Mouse (Mus musculus): Measurements from ENCODE around the gene Amigo2. TPM values are rescaled to one million over a fixed set of nuclear protein-coding genes. Genes with fewer than 3 reads are reported as not detected.
A peak's percentile ranks its signal among the peaks of the same experiment; 100 is the strongest.

The Amigo2 gene
- 1 to 10 TPM; 1.3 to 2.1 TPM for total RNA-seq (2021)
- long read RNA-seq, experiment 1, partial matches to known transcripts = 0 of 4 reads
- long read RNA-seq, experiment 1, other reads (novel, unspliced or antisense) = 2 of 4 reads
- long read RNA-seq, experiment 2, partial matches to known transcripts = 0 of 18 reads
- long read RNA-seq, experiment 2, other reads (novel, unspliced or antisense) = 13 of 18 reads

DNA sequence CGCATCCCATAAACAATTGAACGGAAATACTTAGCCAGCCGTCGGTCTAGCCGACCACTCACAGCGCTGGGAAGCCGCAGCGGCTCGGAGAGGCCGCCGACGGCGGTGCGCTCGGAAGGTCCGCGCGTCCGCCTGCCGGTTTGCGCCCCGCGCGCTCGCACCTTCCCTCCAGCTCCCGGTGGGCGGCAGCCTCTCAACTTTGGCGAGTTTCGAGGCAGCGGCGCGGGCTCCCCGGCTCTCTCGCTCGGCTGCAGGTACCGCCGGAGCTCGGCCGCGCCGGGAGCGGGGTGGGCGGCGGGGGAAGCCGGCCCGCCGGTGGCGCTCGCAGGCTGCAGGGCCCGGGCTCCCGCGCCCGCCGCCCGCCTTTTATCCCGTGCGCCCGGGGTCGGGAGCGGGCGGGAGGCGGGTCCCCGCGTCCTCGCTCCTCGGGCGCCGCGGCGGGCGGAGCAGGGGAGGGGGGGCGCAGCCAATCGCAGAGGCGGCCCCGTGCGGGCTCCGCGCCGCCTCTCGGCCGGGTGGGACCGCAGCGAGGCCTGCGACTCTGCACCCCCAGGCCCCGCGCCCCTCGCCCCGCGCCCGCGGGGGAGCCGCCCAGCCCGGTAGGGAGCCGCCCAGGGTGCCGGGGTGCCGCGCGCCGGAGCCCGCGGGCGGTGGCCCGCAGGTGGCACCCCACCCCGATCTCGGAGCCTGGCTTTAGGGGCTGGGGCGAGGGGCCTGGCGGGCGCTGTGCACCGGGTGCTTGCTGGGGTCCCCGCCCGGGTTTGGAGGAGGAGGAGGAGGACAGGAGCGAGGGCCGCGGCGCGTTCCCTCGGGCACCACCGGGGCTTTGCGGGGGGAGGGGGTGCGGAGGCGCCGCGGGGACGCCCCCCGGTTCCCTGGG, at the start of gene Amigo2, which contains the start of gene Pced1b:
TSS of gene Amigo2 (minus strand) at position 377 of the 880 bp plus-strand sequence.
TSS of gene Pced1b (plus strand) at position 197 of the 880 bp plus-strand sequence.
- DNase-seq (ENCODE audit: low spot score) = peak; percentile 28

DNA sequence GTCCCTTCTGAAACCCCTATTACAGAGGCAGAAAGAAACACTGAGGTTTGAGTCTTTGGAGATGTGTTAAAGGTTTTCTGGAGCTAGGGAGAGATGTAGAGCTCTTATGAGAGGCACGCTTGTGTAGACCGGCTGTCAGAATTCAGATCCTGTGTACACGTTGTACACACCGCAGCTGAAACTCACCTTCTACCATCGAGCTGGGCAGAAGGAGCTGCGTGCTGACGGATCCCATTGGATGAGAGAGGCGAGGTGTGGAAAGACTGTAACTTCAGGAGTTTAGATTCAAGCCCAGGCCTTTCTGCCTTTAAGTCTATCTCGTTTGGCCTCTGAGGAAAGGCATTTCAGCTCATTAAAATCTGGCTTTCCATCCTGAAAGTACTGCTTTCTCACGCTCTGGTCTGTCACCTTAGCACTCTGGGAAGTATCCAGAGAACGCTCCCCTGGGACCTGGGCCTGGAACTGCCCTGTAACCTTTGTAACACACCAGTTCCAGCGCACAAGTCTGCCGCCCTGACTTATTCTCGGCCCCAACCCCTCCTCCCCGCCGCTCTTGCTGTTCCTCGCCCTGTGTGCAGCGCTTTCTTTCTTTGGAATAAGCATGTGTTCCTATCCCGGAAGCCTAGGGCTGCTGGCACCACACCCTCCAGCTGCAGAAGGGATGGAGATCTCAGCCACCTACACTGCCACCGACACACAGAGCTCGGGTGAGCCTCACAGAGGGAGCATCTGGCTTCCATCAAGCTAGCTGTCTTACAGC, 44.4 kb upstream of the Amigo2 start:
- peak; percentile 46 for DNase-seq (ENCODE audit: low spot score)

DNA sequence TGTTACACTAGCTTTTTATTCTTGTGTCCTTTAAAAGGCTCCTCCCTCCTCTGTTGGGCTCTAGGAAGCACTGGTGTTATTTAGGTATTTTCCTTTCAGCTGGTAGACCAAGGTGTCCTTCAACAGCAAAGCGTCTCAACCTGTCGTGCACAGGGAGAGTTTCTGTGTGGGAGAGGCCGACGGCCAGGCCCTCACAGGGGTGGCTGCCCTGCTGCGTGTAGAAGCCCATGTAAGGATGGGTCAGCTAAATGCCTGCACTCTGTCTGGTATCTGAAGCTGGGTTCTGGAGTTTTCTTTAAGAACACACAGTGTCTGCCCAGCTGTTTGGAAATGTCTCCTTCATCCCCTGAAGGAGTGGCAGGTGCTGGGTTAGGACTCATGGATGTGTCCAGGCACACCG, 43.3 kb upstream of the Amigo2 start:
- no peak for DNase-seq (ENCODE audit: low spot score)

DNA sequence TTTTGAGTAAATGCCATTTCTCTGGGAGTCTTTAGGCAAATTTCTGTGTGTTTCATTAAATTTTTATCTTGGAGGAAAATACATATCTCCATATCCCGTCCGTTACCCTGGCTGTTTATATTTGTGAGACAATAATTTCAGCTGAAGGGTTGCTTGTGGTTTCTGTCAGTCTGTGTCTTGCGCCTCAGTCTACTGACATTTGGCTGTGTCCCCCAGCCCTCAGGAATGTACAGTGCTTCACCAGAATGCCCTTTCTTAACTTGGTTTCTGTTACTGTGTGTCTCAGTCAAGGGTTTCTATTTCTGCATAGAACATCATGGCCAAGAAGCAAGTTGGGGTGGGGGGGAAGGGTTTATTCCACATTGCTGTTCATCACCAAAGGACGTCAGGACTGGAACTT, 42.1 kb upstream of the Amigo2 start:
- no peak for DNase-seq (ENCODE audit: low spot score)

DNA sequence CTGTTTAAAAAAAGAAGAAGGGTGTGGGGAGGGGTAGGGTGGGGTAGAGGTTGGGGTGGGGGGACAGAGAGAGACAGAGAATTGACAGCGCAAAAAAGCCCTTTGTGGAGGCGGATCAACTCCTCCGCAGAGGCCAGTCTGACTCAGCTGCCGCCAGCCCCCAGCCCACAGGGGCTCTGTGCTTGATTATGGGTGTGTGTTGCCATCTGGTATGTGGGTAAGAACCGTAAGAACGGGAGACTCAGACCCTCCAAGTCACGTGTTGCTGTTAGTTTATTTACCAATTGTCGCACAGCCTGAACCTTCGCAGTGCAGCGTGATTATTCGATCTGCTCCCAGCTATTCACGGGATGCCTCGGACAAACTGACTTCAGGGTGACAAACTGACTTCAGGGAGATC, 41.6 kb upstream of the Amigo2 start:
- no peak for DNase-seq (ENCODE audit: low spot score)

DNA sequence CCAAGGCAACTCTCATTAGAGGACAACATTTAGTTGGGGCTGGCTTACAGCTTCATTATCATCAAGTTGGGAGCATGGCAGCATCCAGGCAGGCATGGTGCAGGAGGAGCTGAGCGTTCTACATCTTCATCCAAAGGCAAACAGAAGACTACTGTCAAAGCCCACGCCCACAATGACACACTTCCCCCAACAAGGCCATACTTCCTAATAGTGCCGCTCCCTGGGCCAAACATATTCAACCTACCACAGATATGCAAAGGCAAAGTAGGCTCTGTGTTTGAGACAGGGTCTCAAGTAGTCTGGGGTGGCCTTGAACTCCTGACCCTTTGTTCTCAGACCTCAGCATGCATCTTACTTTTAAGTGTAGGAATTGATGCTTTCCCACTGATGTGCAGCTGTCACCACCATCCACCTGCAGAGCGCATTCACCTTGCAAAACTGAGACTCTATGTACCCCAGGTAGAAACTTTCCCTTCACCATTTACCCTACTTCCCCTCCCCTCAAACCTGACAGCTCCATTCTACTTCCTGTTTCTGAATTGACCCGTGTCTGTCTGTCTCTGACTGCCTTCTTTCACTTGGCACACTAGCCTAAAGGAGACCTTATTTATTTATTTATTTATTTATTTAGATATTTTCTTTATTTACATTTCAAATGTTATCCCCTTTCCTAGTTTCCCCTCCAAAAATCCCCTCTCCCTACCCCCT, 40.5 kb upstream of the Amigo2 start:
- DNase-seq (ENCODE audit: low spot score) = no peak

DNA sequence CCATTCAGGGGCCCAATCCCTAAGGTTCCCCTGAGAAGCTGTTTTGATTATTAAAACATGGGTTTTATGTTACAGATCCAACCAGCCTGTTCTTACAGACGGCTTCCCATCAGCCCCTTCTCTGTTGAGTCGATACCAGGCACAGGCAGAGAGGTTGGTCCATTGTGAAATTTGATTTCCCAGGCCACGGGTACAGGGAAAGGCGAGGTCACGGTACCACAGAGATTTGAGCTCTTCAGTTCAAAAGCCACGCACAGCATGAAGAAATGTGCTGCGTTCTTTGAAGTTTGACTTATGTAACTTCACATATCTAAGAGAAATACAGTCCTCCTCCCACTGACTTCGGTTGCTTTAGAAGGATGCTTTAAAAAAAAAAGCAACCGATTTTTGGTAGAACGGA, 39.6 kb upstream of the Amigo2 start:
- DNase-seq (ENCODE audit: low spot score) = no peak

DNA sequence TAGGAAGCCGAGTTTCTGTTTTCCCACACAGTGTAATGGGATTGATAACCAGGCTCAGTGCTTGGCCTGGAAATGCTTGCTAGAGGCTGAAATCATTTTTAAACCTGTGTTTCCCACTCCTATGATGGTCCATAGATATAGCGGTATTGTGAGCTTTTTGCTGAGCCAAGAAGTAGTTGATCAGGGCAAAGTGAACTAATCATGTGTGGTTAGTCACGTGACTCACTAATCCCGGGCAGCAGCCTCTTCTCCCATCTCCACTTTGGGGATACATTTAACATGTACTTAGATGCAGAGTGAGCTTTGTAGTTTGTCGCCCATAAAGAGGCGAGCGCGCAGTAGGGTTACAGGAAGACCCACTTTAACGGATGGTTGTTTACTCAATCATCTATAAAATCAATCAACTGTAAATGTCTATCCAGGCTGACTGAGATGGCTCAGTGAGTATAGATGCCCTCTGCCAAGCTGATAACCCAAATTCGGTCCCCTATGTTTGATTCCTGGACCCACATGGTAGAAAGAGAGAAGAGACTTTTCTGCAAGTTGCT, 38.7 kb upstream of the Amigo2 start:
- no peak for DNase-seq (ENCODE audit: low spot score)

DNA sequence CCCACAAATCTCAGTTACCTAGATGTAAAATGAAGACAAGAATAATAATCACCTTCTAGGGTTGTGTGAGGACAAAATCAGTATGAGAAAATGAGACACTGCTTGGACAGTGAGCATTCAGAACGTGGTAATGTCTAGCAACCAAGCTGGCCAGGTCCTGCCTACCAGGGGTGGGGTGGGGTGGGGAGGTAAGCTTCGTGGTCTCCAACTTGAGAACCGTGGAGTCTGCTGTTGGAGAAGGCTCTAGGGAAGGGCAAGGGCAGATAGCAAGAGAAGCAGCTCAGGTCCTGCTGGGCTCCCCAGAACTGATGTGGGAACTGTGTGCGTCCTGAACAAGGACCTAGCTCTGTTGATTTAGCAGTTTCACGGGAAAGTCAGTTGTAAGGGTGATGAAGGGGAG, 37.1 kb upstream of the Amigo2 start:
- no peak for DNase-seq (ENCODE audit: low spot score)

DNA sequence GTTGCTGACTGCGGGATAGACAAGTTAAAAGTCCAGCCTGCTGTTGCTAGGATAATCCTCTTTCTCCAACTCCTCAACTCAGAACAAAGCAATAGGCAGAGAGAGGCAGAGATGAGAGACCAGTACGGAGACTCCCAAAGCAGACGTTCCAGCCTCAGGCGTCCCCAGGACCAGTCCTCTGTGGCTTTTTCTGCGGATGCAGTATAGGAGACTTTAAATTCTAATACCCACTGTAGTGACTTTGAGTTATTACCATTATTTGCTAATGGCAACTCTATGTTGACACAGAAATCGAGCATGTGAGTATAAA, 35.4 kb upstream of the Amigo2 start:
- no peak for DNase-seq (ENCODE audit: low spot score)

DNA sequence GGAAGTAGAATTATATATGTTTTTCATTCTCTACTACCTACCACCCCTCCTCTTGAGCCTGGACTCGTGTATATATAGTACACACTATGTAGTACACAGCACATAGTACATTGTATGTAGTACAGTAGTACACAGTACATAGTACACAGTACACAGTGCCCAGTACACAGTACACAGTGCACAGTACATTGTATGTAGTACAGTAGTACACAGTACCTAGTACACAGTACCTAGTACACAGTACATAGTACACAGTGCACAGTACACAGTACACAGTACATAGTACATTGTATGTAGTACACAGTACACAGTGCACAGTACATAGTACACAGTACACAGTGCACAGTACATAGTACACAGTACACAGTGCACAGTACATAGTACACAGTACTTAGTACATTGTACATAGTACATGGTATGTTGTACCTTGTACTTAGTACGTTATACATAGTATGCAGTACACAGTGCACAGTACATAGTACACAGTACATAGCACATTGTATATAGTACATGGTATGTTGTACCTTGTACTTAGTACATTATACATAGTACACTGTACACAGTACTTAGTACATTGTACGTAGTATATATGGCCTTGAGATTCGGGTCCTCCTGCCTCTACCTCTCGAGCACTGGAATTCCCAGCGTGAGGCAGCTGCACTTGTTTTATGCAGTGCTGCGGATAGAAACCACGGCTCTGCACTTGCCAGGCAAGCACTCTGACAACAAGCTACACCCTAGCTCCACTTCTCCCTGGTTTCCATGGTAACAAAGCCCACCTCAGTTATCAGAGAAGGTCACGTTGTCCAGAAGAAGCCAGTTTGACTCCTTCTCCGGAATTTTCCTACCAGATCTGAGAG, 34.9 kb upstream of the Amigo2 start:
- DNase-seq (ENCODE audit: low spot score) = no peak

DNA sequence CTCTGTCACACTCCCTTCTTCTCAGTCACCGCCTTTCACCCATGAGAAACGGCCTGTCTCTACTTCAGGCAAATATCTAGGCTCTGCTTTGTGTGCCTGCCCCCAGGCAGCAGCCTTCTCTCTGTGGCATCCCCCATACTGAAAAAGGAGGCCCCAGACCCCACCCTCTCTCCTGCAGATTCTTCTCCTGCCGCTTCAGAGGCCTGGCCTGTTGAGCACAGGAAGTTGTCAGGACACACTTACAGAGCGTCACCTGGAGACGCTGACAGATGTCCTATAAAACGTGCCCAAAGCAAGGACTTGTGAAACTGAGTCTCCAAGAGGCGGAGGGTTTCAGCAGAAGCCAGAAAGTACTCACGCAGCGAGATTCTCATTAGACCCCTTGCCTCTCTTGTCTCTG, 33.7 kb upstream of the Amigo2 start:
- DNase-seq (ENCODE audit: low spot score) = no peak

DNA sequence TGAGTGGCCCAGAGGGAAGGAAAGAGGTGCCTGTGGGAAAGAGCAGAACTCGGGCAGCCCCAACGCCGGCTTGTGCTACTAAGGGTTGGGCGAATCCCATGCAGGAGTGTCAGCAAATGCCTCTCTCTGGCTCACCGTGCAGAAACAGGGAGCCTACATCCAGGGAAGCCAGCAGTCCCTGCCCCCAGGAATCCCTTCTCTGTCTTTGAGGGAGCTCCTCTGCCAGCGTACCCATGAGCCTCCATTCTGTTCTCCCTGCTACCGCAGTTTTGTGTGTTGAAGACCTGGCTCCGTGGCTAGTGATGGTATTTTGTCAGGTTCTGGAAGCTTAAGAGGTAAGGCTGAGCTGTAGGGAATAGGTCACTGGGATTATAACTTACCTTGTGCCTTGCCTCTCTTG, 33.0 kb upstream of the Amigo2 start:
- DNase-seq (ENCODE audit: low spot score) = no peak

DNA sequence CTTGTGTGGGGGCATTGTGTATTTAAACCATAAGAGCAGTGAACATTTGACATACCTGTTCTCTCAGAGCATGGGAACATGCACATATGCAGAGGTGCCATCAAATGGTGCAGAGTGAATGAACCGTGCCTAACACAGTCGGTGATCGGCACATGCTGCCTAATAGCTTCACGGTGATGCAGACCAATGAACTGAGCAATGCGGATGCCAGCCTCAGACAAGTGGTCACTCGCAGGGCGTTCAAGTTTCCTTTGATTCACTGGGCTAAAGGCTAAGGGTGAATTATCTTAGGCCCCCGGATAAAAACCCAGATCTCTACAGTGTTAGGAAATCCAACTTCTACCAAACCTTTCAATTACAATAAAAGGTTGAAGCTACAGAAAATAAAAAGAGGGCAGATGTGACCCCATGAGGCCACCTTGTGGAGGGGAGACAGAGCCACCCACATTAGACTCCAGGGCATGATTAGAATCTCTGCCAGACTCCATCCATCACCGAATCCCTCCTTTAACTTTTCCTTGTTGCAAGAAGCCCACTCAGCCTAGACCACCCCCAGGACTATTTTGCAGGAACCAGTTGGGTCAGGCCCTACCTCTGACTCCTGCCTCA, 31.4 kb upstream of the Amigo2 start:
- DNase-seq (ENCODE audit: low spot score) = no peak

DNA sequence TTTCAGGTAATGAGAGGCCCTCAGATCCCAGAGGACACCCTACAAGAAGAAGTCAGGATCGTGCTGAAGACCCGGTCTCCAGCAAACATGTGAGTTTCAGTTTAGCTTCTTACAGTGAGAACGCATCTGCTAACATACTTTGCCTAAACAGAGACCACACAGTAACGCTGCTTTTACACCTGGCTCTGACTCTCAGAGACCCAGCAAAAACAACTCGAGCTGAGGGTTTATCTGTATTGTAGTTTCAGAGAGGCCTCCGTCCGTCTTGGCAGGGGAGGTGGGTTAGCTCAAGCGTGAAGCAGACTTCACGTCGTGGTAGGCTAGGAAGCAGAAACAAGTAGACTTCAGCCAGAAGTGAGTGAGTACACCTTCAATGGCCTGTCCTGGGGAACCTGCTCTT, 30.2 kb upstream of the Amigo2 start:
- DNase-seq (ENCODE audit: low spot score) = no peak

DNA sequence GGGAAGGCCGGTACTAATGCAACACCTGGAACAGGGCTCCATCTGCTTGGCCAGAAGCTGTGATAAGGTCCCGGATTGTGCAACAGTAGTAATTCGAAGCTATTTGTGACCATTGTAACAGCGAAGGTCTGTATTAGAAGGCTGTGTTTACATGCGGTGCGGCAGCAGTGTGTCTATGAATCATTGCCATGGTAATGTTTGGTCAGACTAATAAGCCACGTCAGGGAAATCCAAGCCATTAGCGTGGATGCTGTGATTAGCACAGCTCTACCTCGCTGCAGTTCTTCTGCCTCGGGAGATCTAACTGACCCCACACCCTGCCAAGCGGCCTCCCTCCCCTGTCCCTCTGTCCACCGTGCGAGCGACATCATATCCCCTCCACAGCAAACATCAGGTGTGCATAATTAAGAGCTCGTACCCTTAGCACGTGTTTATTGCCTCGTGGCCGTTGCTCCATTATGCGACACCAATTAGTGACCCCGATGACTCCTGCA, 29.6 kb upstream of the Amigo2 start:
- no peak for DNase-seq (ENCODE audit: low spot score)

DNA sequence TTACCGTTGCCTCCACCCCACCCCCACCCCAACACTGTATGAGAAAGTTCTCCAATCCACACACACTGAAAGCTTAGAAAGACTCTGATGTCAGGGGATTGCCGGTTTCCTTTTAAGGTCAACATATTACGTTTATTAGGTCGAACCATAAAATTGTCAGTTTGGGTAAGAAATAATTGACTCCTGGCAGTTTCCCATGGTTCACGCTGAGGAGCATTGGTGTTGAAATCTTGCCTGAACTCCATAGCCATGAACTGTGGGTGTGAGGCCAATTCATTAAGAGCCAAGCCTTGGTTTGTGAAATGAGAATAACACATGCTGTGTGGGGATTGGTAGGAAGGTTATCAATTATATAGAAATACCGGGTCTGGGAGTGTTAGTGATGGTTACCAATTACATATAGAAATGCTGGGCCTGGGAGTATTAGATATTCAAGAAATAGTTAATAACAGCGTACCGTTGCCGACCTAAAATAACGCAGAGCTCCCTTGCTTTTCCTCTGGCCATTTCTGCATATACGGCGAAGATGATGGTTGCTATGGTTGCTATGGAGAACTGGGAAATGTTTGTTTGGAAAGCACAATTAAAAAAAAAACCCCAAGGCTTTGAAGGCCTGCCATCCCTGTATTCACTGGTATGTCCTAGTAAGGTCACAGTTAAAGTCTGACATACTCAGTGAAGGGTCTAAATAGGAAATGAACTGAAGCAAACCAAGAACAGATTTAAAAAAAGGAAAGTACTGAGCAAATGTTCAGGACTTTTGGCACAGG, 28.7 kb upstream of the Amigo2 start:
- no peak for DNase-seq (ENCODE audit: low spot score)

DNA sequence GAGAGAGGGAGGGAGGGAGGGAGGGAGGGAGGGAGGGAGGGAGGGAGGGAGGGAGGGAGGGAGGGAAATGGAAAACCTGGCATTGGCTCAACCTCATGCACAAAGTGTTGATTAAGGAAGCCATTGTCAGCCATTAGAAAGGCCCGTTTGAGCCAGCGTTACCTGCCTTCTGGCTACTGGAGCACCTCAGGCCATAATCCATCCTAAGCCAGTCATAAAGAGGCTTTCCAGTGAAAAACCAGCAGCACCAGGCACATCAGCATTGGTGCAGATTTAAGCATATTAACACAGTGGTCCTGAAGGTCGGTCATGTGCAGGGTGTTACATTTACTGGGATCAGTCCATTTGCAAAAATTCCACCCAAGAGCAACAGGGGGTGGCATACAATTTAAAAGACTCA, 25.7 kb upstream of the Amigo2 start:
- DNase-seq (ENCODE audit: low spot score) = no peak

DNA sequence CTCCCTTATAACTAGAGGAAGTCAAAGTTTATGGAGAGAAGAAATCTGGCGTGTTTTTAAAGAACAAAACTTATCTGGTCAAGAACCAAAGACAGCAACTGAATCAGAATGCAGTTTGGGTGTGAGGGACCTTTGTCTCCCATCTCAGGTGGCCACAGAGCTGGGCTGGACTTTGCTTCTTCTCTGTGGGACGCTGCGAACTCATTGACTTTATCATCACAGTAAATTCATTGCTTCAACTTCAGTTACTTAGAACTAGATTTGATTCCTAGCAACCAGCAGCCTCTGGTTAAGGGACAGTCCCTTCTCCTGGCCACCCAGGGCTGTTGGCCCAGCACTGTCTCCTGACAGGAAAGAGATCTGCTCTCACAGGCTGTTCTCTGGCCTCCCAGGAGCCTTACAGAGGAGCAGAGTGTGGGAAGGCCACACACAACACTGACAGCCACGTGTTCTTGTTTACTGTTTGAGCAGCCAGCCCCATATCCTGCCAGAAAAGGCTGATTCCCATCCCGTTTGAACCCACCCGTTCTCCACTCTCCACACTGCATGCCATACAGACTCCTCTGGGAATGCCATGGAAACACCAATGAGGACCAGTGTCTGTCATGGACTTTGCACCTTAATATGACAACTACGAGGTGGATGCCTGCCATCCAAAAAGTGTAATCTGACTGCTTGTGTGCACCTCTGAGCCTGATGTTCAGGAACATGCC, 25.1 kb upstream of the Amigo2 start:
- DNase-seq (ENCODE audit: low spot score) = no peak
